Mouse (Mus musculus) forebrain, embryonic 14.5 days (tissue): ENCODE measurements at regions not wholly inside any gene's neighbourhood (a gene's known extent, or its start where the extent isn't known, plus 50 kb on each side); places are given as distances from the start of the nearest gene placed in this dataset.

Source experiments
- ATAC-seq: fragments of 200-750 bp; cut with Nextera tagmentation; 2 replicates; pipeline ENCODE4 v1.8.0; 2017; ENCODE audit warnings: mild to moderate bottlenecking, moderate library complexity
- DNase-seq: peaks from one replicate; pipeline ENCODE4 v3.0.0-alpha.2; 2015; ENCODE audit warnings: low spot score
- H3K27ac ChIP-seq: fragments of 300-500 bp; sonication (generic); 2 replicates; pipeline ENCODE4 v1.5.1; 2014; ENCODE audit warnings: low read depth, mild to moderate bottlenecking, control low read depth, low read length, moderate library complexity
- H3K27me3 ChIP-seq: fragments of 300-500 bp; sonication (generic); replicated peaks from 2 replicates; pipeline ENCODE4 v1.6.1; 2014; ENCODE audit warnings: low read length, control low read depth, mixed read lengths; ENCODE audit not compliant: control insufficient read depth, insufficient read depth
- H3K36me3 ChIP-seq: fragments of 300-500 bp; sonication (generic); 2 replicates; pipeline ENCODE4 v1.6.1; 2014; ENCODE audit warnings: low read length, control low read depth; ENCODE audit not compliant: control insufficient read depth, insufficient read depth
- H3K4me1 ChIP-seq: fragments of 300-500 bp; sonication (generic); 2 replicates; pipeline ENCODE4 v1.6.1; 2014; ENCODE audit warnings: antibody characterized with exemption, low read length, control low read depth; ENCODE audit not compliant: control insufficient read depth, insufficient read depth
- H3K4me2 ChIP-seq: fragments of 300-500 bp; sonication (generic); 2 replicates; pipeline ENCODE4 v1.6.1; 2014; ENCODE audit warnings: mild to moderate bottlenecking, control low read depth, low read length
- H3K4me3 ChIP-seq: fragments of 300-500 bp; sonication (generic); 2 replicates; pipeline ENCODE4 v1.5.1; 2014; ENCODE audit warnings: low read depth, low read length, control low read depth
- H3K9ac ChIP-seq: fragments of 300-500 bp; sonication (generic); 2 replicates; pipeline ENCODE4 v1.6.1; 2014; ENCODE audit warnings: mild to moderate bottlenecking, low read length, control low read depth, moderate library complexity
- H3K9me3 ChIP-seq: fragments of 300-500 bp; sonication (generic); replicated peaks from 2 replicates; pipeline ENCODE4 v1.6.1; 2016; ENCODE audit warnings: low read length, control low read depth, mixed read lengths; ENCODE audit not compliant: control insufficient read depth
- WGBS: fragments of 180-500 bp; shearing (Covaris S2); extraction: QIAGEN DNeasy Blood & Tissue Kit; methylation state at CpG from one replicate; pipeline ENCODE4 v1.1.7; 2014; 5-methylcytosine and 5-hydroxymethylcytosine counted together

GRCm38 (mm10) chr4:84120330-84120729 is 554.7 kb downstream of the Bnc2 start:
- Histone ChIP-seq H3K9ac (no peak overlapping the region), H3K36me3 (no peaks in the 10 kb centered on the region), H3K9me3 (no peaks in the 10 kb centered on the region), H3K27ac (no peak overlapping the region), H3K27me3 (no peaks in the 10 kb centered on the region), H3K4me3 (no peak overlapping the region), H3K4me1 (no peaks in the 10 kb centered on the region), H3K4me2 (no peak overlapping the region)
- 45% methylated on average over 7 of the region's 7 CpGs for WGBS
- ATAC-seq (no peak), DNase-seq (no peak)

DNA sequence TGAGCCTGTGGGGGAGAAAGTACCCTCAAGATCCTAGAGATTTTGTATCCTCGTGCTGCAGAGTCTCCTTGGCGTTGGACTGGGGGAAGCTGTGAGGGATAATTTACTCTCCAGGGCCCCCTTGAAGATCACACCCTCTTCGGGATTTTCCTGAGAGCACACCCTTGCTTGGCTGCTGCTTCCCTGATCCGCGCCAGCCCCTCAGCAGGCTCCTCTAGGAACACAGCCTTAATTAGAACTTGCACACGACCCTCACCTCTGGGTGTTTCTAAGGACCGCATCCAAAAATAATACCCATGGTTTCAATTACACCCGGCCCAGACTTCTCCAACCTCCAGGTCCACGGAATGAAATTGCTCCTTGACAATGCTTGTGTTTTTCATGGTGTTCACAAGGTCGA is 553.6 kb downstream of the Bnc2 start:
- 73% methylated on average over 10 of the region's 10 CpGs for WGBS
- H3K4me1 ChIP-seq: no peaks in the 10 kb centered on the region
- H3K9ac ChIP-seq: no peak overlapping the region
- DNase-seq: no peak
- no peak overlapping the region for H3K4me3 ChIP-seq
- no peak overlapping the region for H3K4me2 ChIP-seq
- no peaks in the 10 kb centered on the region for H3K9me3 ChIP-seq
- no peak for ATAC-seq
- no peaks in the 10 kb centered on the region for H3K36me3 ChIP-seq
- H3K27ac ChIP-seq: no peak overlapping the region
- H3K27me3 ChIP-seq: no peaks in the 10 kb centered on the region

DNA sequence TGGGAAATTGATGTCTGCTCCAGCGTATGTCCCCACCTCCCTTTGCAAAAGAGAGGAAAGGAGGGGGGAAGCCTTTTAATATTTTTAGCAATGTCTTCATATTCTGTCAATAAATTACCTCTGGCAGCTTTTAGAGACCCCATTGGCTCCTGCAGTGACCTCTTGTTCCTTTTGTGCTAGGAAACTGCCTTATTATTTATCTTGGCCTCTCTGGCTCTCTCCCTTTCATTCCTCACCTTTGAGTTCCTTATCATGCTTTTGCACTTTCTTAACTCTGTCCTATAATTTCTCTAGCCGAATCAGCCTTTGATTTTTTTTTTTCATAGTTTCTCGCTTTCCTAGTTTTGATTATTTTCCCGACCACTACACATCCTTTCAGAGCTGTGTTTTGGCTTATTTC is 548.7 kb downstream of the Bnc2 start:
- Histone ChIP-seq H3K4me1 (no peaks in the 10 kb centered on the region), H3K9ac (no peak overlapping the region), H3K27me3 (no peaks in the 10 kb centered on the region), H3K36me3 (no peaks in the 10 kb centered on the region), H3K4me3 (no peak overlapping the region), H3K27ac (no peak overlapping the region), H3K4me2 (no peak overlapping the region), H3K9me3 (no peaks in the 10 kb centered on the region)
- ATAC-seq: no peak
- WGBS: 59% methylated on average over 4 of the region's 4 CpGs
- no peak for DNase-seq

DNA sequence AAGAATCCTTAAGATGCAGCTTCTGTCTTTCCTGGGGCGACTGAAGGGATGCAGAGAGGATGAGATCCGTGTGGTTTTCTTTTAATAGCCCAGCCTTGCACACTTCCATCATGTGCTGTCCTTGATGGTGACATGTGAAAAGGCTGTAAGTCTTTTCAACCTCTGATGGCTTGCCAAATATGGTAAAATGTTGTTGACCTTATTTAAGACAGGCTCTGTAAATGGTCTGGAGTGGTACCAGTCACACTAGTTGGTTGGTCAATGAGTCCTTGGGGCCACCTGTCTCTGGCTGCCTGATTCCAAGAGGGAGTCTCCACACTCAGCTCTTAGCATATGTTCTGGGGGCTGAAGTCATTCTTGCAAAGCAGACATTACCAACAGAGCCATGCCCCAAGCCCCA is 547.7 kb downstream of the Bnc2 start:
- no peaks in the 10 kb centered on the region for H3K4me1 ChIP-seq
- H3K36me3 ChIP-seq: no peaks in the 10 kb centered on the region
- DNase-seq (no peak), ATAC-seq (no peak)
- no peaks in the 10 kb centered on the region for H3K9me3 ChIP-seq
- H3K9ac ChIP-seq: no peak overlapping the region
- WGBS: 67% methylated on average over 2 of the region's 2 CpGs
- no peak overlapping the region for H3K27ac ChIP-seq
- no peak overlapping the region for H3K4me2 ChIP-seq
- no peak overlapping the region for H3K4me3 ChIP-seq
- no peaks in the 10 kb centered on the region for H3K27me3 ChIP-seq

GRCm38 (mm10) chr4:84130840-84131547 is 544.1 kb downstream of the Bnc2 start:
- no peaks in the 10 kb centered on the region for H3K4me1 ChIP-seq
- DNase-seq (no peak), ATAC-seq (no peak)
- no peak overlapping the region for H3K4me3 ChIP-seq
- no peak overlapping the region for H3K9ac ChIP-seq
- 73% methylated on average over 7 of the region's 7 CpGs for WGBS
- no peak overlapping the region for H3K27ac ChIP-seq
- no peaks in the 10 kb centered on the region for H3K36me3 ChIP-seq
- no peak overlapping the region for H3K4me2 ChIP-seq
- H3K9me3 ChIP-seq: no peaks in the 10 kb centered on the region
- no peaks in the 10 kb centered on the region for H3K27me3 ChIP-seq

GRCm38 (mm10) chr4:84135740-84136139 is 539.3 kb downstream of the Bnc2 start:
- Histone ChIP-seq H3K27me3 (no peaks in the 10 kb centered on the region), H3K4me1 (no peaks in the 10 kb centered on the region), H3K4me2 (no peak overlapping the region), H3K9me3 (no peaks in the 10 kb centered on the region), H3K27ac (no peak overlapping the region), H3K9ac (no peak overlapping the region), H3K4me3 (no peak overlapping the region), H3K36me3 (no peaks in the 10 kb centered on the region)
- DNase-seq (no peak), ATAC-seq (no peak)
- WGBS: 84% methylated on average over 10 of the region's 10 CpGs

GRCm38 (mm10) chr4:84137171-84137919 is 537.7 kb downstream of the Bnc2 start:
- ATAC-seq: peak; percentile 72
- 42% methylated on average over 14 of the region's 14 CpGs for WGBS
- DNase-seq: peak; percentile 35
- H3K36me3 ChIP-seq: no peaks in the 10 kb centered on the region
- H3K27me3 ChIP-seq: no peaks in the 10 kb centered on the region
- no peaks in the 10 kb centered on the region for H3K4me1 ChIP-seq
- no peak overlapping the region for H3K9ac ChIP-seq
- H3K27ac ChIP-seq: no peak overlapping the region
- H3K9me3 ChIP-seq: no peaks in the 10 kb centered on the region
- H3K4me3 ChIP-seq: no peak overlapping the region
- H3K4me2 ChIP-seq: no peak overlapping the region

DNA sequence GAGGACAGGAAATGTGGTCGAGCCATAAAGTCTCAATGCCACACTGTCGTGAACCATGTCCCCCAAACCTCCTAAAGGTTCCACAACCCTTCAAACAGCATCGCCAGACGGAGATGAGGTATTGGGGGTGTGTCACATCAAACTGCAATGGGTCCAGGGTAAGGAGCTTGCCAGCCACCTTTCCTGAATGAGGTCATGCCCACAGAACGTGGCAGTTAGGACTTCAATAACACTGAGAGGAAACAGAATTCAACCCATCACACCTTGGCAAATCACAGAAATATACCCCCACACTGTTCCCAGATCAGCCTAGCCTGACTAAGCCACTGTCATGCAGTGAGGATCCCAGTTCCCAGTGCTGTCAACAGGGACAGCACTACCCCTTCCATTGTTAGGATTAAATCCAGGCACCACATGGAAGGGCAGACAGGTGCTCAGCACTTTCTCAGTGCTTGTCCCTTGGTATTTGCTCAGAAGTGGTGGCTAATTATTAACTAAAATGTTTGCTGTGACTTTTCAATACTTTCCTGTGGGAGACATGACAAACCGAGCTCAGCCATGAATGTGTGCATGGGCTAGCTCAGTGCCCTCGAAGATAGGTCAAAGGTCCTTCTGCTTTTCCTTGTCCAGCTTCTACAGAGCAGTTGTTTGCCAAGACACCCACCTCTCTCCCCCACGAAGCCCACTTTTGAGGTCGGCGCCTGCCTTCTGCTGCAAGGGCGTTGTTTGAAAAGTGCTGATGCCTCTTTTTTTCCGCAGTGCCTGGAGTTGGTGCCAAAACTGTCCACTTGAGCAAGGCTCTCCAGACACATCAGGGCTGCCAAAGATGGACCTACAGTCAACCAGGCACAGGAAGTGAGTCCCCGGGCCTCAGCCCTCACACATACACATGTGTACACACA is 525.7 kb downstream of the Bnc2 start:
- Histone ChIP-seq H3K4me1 (no peaks in the 10 kb centered on the region), H3K27ac (no peak overlapping the region), H3K4me3 (no peak overlapping the region), H3K9me3 (no peaks in the 10 kb centered on the region), H3K9ac (no peak overlapping the region), H3K36me3 (no peaks in the 10 kb centered on the region), H3K4me2 (no peak overlapping the region), H3K27me3 (no peaks in the 10 kb centered on the region)
- ATAC-seq (no peak), DNase-seq (no peak)
- 87% methylated on average over 13 of the region's 13 CpGs for WGBS
